Mouse (Mus musculus): ENCODE results near the gene Spns1. TPM values are rescaled to one million over a fixed set of nuclear protein-coding genes. Genes with fewer than 3 reads are reported as not detected.

Gene Spns1
- total and polyA plus RNA-seq, 3 experiments, result 36.4 to 61.7 (median 42.6) TPM

GRCm38 (mm10) chr7:126348293-126348692, 29.0 kb downstream of the Spns1 start:
- H3K36me3 ChIP-seq (replicated peaks in 1 of 2; ENCODE audit: control insufficient read depth in 1 of 2, insufficient read depth in 1 of 2, low read length in 1 of 2), result no peaks in the 10 kb centered on the region
- TF ChIP-seq POLR2AphosphoS2 (IDR thresholded peaks at IDR 0.05; ENCODE audit: low read depth, low read length) (no peak), JUND (conservative IDR thresholded peaks at IDR 0.05; ENCODE audit: low read depth, low read length) (no peak), ZNF384 (IDR thresholded peaks at IDR 0.05; ENCODE audit: low read depth, low read length) (no peak), MAZ (IDR thresholded peaks at IDR 0.05; ENCODE audit: low read depth, low read length) (no peak), ZMIZ1 (IDR thresholded peaks at IDR 0.05; ENCODE audit: low read depth, low read length) (no peak), JUN (IDR thresholded peaks at IDR 0.05; ENCODE audit: insufficient read depth, low read depth, low read length) (no peak), E2F4 (IDR thresholded peaks at IDR 0.05; ENCODE audit: insufficient replicate concordance, low read depth, low read length) (no peak), CTCF (conservative IDR thresholded peaks at IDR 0.05 in 1 of 2, IDR thresholded peaks at IDR 0.05 in 1 of 2; ENCODE audit: low read depth in 2 of 2, low read length in 2 of 2) (no peak), UBTF (IDR thresholded peaks at IDR 0.05; ENCODE audit: low read depth, low read length) (no peak), MAFK (IDR thresholded peaks at IDR 0.05; ENCODE audit: insufficient replicate concordance, low read length) (no peak), ELF1 (IDR thresholded peaks at IDR 0.05; ENCODE audit: low read depth, low read length) (no peak), CHD1 (IDR thresholded peaks at IDR 0.05; ENCODE audit: low read depth, low read length) (no peak), PAX5 (IDR thresholded peaks at IDR 0.05; ENCODE audit: low read length) (no peak), KAT2A (IDR thresholded peaks at IDR 0.05; ENCODE audit: insufficient replicate concordance, low read length) (no peak), POLR2A (IDR thresholded peaks at IDR 0.05; ENCODE audit: low read depth, low read length) (no peak), GABPA (IDR thresholded peaks at IDR 0.05; ENCODE audit: insufficient replicate concordance, low read depth, low read length) (no peak), IRF4 (IDR thresholded peaks at IDR 0.05; ENCODE audit: low read depth, low read length) (no peak), ZC3H11A (IDR thresholded peaks at IDR 0.05; ENCODE audit: low read depth, low read length) (no peak), ETS1 (conservative IDR thresholded peaks at IDR 0.05; ENCODE audit: low read depth, low read length) (no peak), RCOR1 (conservative IDR thresholded peaks at IDR 0.05; ENCODE audit: low read depth, low read length) (no peak)
- no peak for DNase-seq (ENCODE audit: extremely low read depth)
- dilution Hi-C loops (cut with MboI; ENCODE audit: extremely low pct_ligation_motif_present, extremely low pct_unique_long_range_greater_than_20kb, low sequenced_read_pairs), result no loop called here
- H3K27ac ChIP-seq (ENCODE audit: insufficient read depth, low read depth), result no peak overlapping the region
- H3K27me3 ChIP-seq (replicated peaks), result peaks cover 9% of the 10 kb centered on the region
- H3K4me1 ChIP-seq (ENCODE audit: control insufficient read depth in 1 of 2, insufficient read depth in 2 of 2), result peaks cover 2% of the 10 kb centered on the region in 2 experiments; a peak in 3 of 4 replicates
- H3K79me2 ChIP-seq (replicated peaks; ENCODE audit: control insufficient read depth, extremely low read depth, insufficient read depth, poor library complexity, severe bottlenecking), result no peaks in the 10 kb centered on the region
- H3K4me3 ChIP-seq (replicated peaks in 1 of 3; ENCODE audit: low read depth in 2 of 3, low read length in 2 of 3, poor library complexity in 1 of 3), result no peak overlapping the region
- no peak overlapping the region for H3K4me2 ChIP-seq (ENCODE audit: insufficient read depth, low read depth, poor library complexity, severe bottlenecking)
- no peak overlapping the region for H3K9ac ChIP-seq (ENCODE audit: insufficient read depth, low read depth)
- no peaks in the 10 kb centered on the region for H3K9me3 ChIP-seq (replicated peaks; ENCODE audit: low read length)
- in situ Hi-C loops (cut with MboI; ENCODE audit: low pct_ligation_motif_present, low pct_unique_long_range_greater_than_20kb, low sequenced_read_pairs), result no loop called here

- Histone ChIP-seq H3K4me3 (replicated peaks in 1 of 3; ENCODE audit: low read depth in 2 of 3, low read length in 2 of 3, poor library complexity in 1 of 3) (no peak overlapping the region), H3K36me3 (replicated peaks in 1 of 2; ENCODE audit: control insufficient read depth in 1 of 2, insufficient read depth in 1 of 2, low read length in 1 of 2) (no peaks in the 10 kb centered on the region), H3K9me3 (replicated peaks; ENCODE audit: low read length) (no peaks in the 10 kb centered on the region), H3K4me2 (ENCODE audit: insufficient read depth, low read depth, poor library complexity, severe bottlenecking) (no peak overlapping the region), H3K79me2 (replicated peaks; ENCODE audit: control insufficient read depth, extremely low read depth, insufficient read depth, poor library complexity, severe bottlenecking) (no peaks in the 10 kb centered on the region; the same call in 1 of the 2 replicates), H3K9ac (ENCODE audit: insufficient read depth, low read depth) (no peak overlapping the region), H3K4me1 (ENCODE audit: control insufficient read depth in 1 of 2, insufficient read depth in 2 of 2) (peaks cover 0 to 2% of the 10 kb centered on the region in 2 experiments; a peak in 1 of 4 replicates), H3K27ac (ENCODE audit: insufficient read depth, low read depth) (no peak overlapping the region), H3K27me3 (replicated peaks) (peaks cover 9% of the 10 kb centered on the region)
- DNase-seq (ENCODE audit: extremely low read depth), result no peak
- in situ Hi-C loops (cut with MboI; ENCODE audit: low pct_ligation_motif_present, low pct_unique_long_range_greater_than_20kb, low sequenced_read_pairs) (no loop called here), dilution Hi-C loops (cut with MboI; ENCODE audit: extremely low pct_ligation_motif_present, extremely low pct_unique_long_range_greater_than_20kb, low sequenced_read_pairs) (no loop called here)
- TF ChIP-seq JUND (conservative IDR thresholded peaks at IDR 0.05; ENCODE audit: low read depth, low read length) (no peak), POLR2A (IDR thresholded peaks at IDR 0.05; ENCODE audit: low read depth, low read length) (no peak), SMC3 (IDR thresholded peaks at IDR 0.05; ENCODE audit: low read depth, low read length) (no peak), MYC (IDR thresholded peaks at IDR 0.05; ENCODE audit: low read depth, low read length) (no peak), NRF1 (IDR thresholded peaks at IDR 0.05; ENCODE audit: low read depth, low read length) (no peak), MAX (IDR thresholded peaks at IDR 0.05; ENCODE audit: low read length) (no peak), MAZ (IDR thresholded peaks at IDR 0.05; ENCODE audit: low read depth, low read length) (no peak), MAFK (IDR thresholded peaks at IDR 0.05; ENCODE audit: insufficient replicate concordance, low read length) (no peak), SIN3A (IDR thresholded peaks at IDR 0.05; ENCODE audit: low read length) (no peak), EP300 (IDR thresholded peaks at IDR 0.05; ENCODE audit: low read length) (no peak), GABPA (IDR thresholded peaks at IDR 0.05; ENCODE audit: insufficient replicate concordance, low read depth, low read length) (no peak), POLR2AphosphoS2 (IDR thresholded peaks at IDR 0.05; ENCODE audit: low read depth, low read length) (no peak)
These were observed 30.2 kb downstream of the Spns1 start for GRCm38 (mm10) chr7:126347098-126347497.
